Mouse (Mus musculus) C2C12 (cell line): ENCODE measurements around the gene Tiprl.

Experiments used
- CTCF ChIP-seq: IDR thresholded peaks from one replicate; pipeline ENCODE4 v1.5.1; 2011; ENCODE audit not compliant: control insufficient read depth, insufficient read depth, insufficient read length
- MAX ChIP-seq: IDR thresholded peaks from one replicate; pipeline ENCODE4 v1.6.1; 2011; ENCODE audit warnings: mild to moderate bottlenecking, control low read depth

- TF ChIP-seq CTCF (no peak), MAX (peak; percentile 84)
Observed at GRCm38 (mm10) chr1:165193880-165194661, 42.7 kb downstream of the Tiprl start, which contains the start of gene Sft2d2.
